Mouse (Mus musculus): ENCODE results near the gene Sppl2b.

DNA sequence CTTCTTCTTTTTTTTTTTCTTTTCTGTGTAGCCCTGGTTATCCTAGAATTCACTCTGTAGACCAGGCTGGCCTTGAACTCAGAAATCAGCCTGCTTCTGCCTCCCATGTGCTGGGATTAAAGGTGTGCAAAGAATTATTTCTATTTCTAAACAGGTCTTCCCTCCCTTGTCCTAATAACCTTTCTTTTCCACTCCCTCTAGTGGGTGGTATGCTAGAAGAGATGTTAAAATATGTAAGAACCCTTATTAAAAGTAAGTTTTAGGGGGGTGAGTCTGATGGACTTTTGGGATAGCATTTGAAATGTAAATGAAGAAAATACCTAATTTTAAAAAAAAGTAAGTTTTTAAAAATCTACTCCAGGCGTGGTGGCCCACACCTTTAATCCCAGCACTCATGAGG lies 31.8 kb upstream of the Sppl2b start:
- TF ChIP-seq CTCF (IDR thresholded peaks at IDR 0.05; ENCODE audit: extremely low read depth, insufficient read length, insufficient replicate concordance, low read depth, low read length) (no peak), POLR2A (IDR thresholded peaks at IDR 0.05; ENCODE audit: low read depth, low read length) (no peak)

Measured in small intestine, adult 2 months (tissue).